Mouse (Mus musculus) B cell, adult 67 days (primary cell): ENCODE data around the gene Defb11. TPM values are rescaled to one million over a fixed set of nuclear protein-coding genes. Genes with fewer than 3 reads are reported as not detected.

Experiments
- total RNA-seq, 2 experiments: library from RNA; stranded (reverse); gene quantifications; 4 replicates each; pipeline ENCODE4 v1.2.4; 2023

The Defb11 gene
- total RNA-seq = not detected

DNA sequence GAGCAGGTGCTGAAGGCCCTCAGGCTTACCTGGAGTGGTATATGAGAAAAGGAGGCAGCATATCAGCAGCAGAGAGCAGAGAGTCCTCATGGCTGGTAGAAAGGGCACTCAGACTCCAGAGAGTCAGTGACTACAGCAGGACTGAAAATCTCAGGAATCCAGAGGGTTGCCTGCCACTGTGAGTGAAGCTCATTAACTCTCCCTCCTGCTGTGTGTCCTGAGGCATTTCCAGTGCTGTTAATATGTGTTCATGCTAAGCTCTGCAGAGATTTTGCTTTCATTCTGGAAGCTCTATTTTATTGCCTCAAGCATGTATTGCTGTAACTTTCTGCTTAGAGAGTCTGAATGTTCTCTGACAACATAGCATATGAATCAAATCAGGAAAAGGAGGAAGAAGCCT, at the start of gene Defb11:
TSS of gene Defb11 (minus strand) at position 123 of the 400 bp plus-strand sequence.

DNA sequence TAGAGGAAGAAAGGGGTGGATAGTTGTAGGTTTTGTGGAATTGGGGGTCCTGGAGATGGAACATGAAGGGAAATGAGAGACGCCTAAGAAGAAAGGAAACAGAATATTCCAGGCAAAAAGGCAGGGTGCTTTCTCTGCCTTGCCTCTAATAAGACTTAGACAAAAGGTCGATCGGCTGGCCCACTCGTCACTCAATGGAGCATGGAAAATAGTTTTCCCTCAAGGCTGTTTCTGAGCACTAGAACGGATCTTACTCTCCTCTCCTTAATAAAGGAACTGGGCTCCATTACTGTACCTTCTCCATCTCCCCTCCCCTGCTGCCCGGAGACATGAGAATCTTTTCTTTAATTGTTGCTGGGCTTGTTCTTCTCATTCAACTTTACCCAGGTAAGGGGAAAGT, 40.2 kb upstream of the Defb11 start, which contains the start of gene Defb13:
TSS of gene Defb13 (plus strand) at position 301 of the 400 bp plus-strand sequence.

GRCm38 (mm10) chr8:21938052-21938451, 31.8 kb upstream of the Defb11 start, which contains the start of gene Defb35:
Gene Defb35, plus strand, starts transcription at chr8:21938352.

DNA sequence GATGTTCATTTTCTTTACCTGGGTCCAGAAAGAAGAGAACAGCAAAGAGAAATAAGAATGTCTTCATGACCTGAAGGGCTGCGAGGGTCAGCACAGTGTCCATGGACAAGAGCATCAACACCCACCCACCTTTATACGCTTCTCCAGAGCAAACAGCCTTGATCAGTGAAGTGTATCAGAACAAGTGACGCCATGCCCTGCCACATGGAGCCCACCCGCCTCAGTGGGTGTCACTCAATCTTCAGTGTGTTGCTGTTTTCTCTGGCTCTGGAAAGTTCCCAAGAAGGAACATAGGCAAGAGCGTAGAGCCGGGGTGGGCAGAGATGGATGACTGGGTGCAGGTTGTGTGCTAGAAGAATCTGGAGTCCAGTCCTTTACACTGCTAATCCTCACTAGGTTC, 26.4 kb upstream of the Defb11 start, which contains the start of gene Defb15:
TSS of gene Defb15 (minus strand) at position 101 of the 400 bp plus-strand sequence.

GRCm38 (mm10) chr8:21885321-21885720, 20.9 kb downstream of the Defb11 start, which contains the start of gene Defb9:
Gene Defb9, minus strand, starts transcription at chr8:21885421.

GRCm38 (mm10) chr8:21858586-21858985, 47.6 kb downstream of the Defb11 start, which contains the start of gene Defb10:
Gene Defb10, plus strand, starts transcription at chr8:21858901.

Other genes starting within 250 kb of the Defb11 start
- not detected for gene Defa34, start 240.6 kb downstream of the Defb11 start, total RNA-seq
- not detected for gene AY761184, start 202.8 kb downstream of the Defb11 start, total RNA-seq
- gene Defa24, start 171.9 kb downstream of the Defb11 start, total RNA-seq = not detected
- gene Defb50, start 82.9 kb downstream of the Defb11 start, total RNA-seq = not detected
- not detected for gene Defb2, start 66.5 kb downstream of the Defb11 start, total RNA-seq
- not detected for gene Defb10, start 47.5 kb downstream of the Defb11 start, total RNA-seq
- not detected for gene Defb9, start 21.0 kb downstream of the Defb11 start, total RNA-seq
- not detected for gene Defb15, start 26.3 kb upstream of the Defb11 start, total RNA-seq
- gene Defb35, start 31.9 kb upstream of the Defb11 start, total RNA-seq = not detected
- gene Defb13, start 40.4 kb upstream of the Defb11 start, total RNA-seq = not detected
- gene Fam90a1a, start 52.3 kb upstream of the Defb11 start, total RNA-seq = not detected
- not detected for gene Ccdc70, start 63.4 kb upstream of the Defb11 start, total RNA-seq
- under 1 TPM; 0.52 to 0.62 TPM for gene Atp7b, start 153.9 kb upstream of the Defb11 start, total RNA-seq
- gene Alg11, start 154.3 kb upstream of the Defb11 start, total RNA-seq = 10 to 100 TPM; 17.5 to 21.8 TPM
- not detected for gene Nek5, start 218.6 kb upstream of the Defb11 start, total RNA-seq